Mouse (Mus musculus) 3134 (cell line): ENCODE measurements around the gene Gm15013.
"Not testable (repeated sequence)": the region's sequence is repeated elsewhere in the genome, so short reads cannot be mapped to it uniquely, and the experiment has no call there.

ENCODE experiments used
- DNase-seq: peaks from one replicate; pipeline ENCODE4 v3.0.0-alpha.2; 2011; ENCODE audit warnings: low spot score; ENCODE audit not compliant: insufficient read length; ENCODE audit errors: extremely low read depth

The Gm15013 gene

GRCm38 (mm10) chrX:139714381-139714780 lies at the start of gene Gm15013:
Gene Gm15013, minus strand, starts transcription at chrX:139714481.
- no peak for DNase-seq

- no peak for DNase-seq
Measured at GRCm38 (mm10) chrX:139762546-139762945, 48.3 kb upstream of the Gm15013 start.

- DNase-seq = not testable (repeated sequence)
Measured at GRCm38 (mm10) chrX:139758634-139759033, 44.4 kb upstream of the Gm15013 start.

GRCm38 (mm10) chrX:139751855-139752254 lies 37.6 kb upstream of the Gm15013 start:
- DNase-seq = no peak

- DNase-seq = no peak
Measured at GRCm38 (mm10) chrX:139737066-139737465, 22.8 kb upstream of the Gm15013 start.

- no peak for DNase-seq
Measured at GRCm38 (mm10) chrX:139730541-139730940, 16.3 kb upstream of the Gm15013 start.

- no peak for DNase-seq
Measured at GRCm38 (mm10) chrX:139722350-139722749, 8.1 kb upstream of the Gm15013 start.

- DNase-seq = peak; percentile 82
Measured at GRCm38 (mm10) chrX:139684775-139685695, 29.2 kb downstream of the Gm15013 start, which contains the start of gene Tbc1d8b. Gene Tbc1d8b, plus strand, starts transcription at chrX:139684996.

- DNase-seq = no peak
Measured at GRCm38 (mm10) chrX:139684410-139684774, 29.9 kb downstream of the Gm15013 start.

- no peak for DNase-seq
Measured at GRCm38 (mm10) chrX:139665829-139666228, 48.5 kb downstream of the Gm15013 start.
